Mouse (Mus musculus) heart, adult 9 months (tissue): Measurements from ENCODE around the gene Fancd2os.

Source experiments
- DNase-seq, 2 experiments: peaks; one replicate each; pipeline ENCODE4 v3.0.0; 2022; ENCODE audit warnings: low spot score in 2 of 2

Fancd2os gene

DNA sequence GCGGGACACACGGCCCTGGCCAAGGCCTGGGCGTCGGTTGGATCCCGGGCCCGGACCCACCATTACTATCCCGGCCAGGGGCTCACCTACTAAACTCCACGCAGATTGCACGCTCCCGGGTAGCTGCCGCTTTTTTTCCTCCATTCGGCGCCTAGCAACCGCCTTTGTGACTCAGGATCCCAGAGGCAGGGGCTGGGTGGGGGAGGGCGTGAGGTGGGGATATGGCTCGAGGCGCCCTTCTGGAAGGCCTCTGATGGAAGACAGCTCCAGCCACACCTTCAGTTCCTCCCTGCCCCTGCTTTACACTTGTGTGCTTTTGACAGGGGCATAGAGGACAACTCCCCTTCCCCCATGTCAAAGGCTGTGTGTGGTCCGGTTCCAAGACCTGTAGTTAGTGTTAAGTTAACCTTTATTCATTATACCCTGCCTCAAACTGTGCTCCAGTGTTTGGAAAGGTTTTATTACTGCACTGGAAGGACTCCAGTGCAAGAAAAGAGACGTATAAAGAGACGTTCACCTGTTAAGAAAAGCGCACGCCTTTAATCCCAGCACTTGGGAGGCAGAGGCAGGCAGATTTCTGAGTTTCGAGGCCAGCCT, at the start of gene Fancd2os:
Fancd2os (minus strand) TSS at position 173 of the 597 bp plus-strand sequence.
- DNase-seq, result no peak

DNA sequence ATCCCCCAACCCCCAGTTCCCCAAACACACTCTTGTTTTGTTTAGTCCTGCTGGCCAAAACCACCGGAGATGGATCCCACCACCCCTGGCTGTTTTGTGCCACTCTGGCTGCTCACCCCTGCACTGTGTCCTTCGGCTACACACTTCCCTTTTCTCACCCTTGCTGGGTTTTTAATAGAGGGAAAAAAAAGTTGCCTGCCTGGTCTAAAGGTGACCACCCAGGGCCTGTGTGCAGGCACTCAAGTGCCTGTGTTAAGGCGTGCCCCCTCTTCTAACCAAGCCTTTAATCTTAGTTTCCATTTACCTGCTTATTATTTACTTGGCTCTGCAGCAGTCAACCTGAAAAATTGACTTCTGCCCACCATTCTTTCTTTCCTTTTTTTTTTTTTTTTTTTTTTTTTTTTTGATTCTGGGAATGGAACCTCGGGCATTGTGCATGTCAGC, 49.7 kb upstream of the Fancd2os start:
- DNase-seq, result no peak

DNA sequence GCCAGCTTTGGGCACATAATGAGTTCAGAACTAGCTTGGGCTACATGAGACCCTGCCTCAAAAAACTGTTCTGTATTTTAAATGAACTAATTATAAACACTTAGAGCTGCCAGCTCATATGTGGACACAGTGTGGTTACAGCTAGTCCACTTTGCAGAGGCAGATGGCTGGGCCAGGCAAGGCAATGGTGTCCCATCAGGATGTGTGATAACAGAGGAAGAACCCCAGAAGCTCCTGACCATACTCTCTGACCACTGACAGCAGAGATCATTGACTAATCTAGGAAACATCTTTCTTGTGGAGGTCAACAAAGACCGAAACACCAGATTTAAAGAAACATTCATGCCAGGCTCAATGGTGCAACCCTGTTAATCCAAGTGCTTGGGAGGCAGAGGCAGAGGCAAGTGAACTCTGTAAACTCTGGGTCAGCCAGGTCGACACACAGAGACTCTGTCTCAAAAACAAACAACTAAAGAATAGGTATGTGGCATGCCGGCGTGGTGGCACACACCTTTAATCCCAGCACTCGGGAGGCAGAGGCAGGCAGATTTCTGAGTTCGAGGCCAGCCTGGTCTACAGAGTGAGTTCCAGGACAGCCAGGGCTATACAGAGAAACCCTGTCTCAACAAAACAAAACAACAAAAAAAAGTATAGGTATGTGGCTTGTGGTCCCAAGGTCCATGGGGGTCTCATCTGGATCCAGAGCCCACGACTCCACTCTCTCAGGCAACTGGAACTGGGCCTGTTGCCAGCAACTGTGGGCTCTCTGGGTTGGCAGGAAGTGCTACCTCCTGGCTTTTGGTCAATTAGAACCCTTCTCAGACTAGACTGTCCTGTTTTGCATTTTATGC, 49.1 kb upstream of the Fancd2os start:
- DNase-seq, result no peak

DNA sequence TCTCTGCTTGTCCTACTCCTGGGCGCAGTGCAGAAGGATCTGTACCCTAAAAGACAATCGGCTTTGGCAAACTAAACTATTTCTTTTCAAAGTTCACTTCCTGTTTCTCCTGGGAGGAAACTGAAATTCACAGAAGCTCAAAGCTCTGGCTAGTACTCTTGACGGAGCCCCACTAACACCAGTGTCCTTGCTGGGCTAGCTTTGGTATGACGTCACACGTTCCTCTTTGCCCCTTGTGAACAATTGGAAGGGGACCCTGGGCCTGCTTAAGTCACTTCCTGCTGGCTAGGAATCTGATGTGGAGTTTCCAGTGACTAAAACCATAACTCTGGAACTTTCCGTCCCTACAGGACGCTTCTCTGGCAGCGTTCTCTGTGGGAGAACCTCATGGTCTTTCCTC, 44.3 kb upstream of the Fancd2os start:
- DNase-seq, result peak; percentile 87 to 95

DNA sequence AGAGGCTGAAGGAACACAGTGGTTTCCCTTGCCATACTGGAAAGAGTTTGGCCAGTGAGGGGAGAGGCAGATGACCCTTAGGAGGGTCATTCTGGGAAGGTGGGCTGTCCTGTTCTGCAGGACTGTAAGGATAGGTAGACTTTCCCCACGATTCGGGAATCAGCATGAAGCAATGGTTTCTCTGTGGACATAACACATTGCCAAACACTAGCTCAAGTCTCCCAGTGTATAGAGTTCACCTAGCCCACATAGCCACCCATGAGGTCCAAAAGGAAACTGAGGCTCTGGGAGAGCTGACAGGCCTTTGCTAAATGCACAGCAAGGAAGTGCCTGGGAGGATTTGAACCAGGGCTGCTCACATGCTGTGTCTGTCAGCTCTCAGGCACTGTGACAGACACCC, 43.5 kb upstream of the Fancd2os start:
- no peak for DNase-seq

DNA sequence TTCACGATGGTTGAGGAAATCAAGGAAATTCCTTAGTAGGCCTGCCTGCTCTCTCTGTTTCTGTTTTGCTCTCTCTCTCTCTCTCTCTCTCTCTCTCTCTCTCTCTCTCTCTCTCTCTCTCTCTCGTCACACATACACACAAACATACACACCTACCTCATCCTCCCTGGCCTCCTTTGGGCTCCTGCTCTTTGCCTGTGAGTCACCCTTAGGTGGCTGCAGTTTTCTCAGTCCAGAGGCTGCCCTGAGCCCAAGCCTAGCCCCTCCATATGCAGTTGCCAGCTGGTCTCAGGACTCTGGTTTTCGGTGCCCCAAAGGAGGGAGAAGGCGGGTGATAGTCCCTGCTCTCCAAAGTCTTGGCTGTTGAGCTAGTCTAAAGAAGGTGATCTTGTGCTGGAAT, 42.5 kb upstream of the Fancd2os start:
- DNase-seq, result no peak

DNA sequence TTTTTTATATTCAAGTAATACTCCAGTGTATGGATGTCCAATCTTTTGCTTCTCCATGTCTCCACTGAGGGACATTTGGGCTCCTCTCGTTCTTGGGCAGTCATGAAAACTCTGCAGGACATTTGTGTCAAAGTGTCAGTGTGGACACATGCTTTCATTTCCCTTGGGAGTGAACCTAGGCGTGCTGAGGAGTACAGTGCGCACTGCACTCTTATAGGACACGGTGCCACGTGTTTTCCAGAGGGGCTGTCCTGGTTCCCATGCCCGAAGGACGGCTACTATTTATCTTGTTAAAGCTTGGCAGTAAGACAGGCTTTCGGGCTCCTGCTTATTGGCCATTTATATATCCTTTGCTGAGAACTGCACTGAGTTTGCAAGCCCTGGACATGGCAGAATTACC, 42.1 kb upstream of the Fancd2os start:
- DNase-seq, result no peak

DNA sequence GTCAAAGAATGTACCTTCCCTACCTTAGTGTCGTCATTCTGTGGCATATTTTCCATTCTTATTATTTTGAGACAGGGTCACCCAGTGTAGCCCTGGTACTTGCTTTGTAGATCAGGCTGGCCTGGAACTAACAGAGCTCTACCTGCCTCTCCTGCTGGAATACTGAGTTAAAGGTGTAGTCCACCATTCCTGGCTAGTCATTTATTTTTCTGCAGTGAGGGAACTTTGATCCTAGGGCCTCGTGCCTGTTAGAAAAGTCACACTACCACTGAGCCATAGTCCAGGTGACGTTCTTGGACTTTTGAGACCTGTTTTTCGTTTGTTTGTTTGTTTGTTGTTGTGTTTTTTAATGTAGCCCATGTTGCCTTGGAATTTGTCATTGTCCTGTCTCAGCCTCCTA, 38.7 kb upstream of the Fancd2os start:
- DNase-seq, result no peak

DNA sequence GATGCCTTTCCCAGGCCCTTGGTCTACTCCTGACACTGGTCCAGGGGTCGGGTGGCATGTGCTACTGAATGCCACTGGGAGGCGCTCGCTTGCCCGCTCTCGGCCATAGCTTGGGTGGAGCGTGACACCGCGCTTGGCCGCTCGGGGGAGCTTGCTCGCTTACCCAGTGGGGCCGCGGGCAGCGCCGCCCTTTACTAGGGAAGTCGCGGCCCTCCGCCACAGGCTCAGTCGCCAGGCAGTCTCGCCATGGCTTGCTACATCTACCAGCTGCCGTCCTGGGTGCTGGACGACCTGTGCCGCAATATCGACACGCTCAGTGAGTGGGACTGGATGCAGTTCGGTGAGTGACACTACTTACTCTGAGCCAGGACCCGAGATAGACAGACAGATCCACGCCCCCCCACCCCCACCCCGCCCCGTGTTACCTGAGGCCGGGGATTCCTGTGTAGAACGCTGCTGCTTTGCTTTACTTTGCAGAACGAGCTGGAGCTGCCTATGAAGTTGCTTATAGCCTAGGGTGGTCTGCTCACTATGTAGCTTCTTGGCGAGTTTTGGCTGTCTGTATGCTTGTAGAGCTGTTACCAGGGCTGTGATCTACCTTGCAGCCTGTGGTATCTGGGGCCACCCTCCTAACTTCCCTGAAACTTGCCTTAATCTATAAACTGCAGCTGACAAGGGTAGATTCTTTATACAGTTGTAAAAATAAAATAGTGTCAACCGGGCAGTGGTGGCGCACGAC, 38.0 kb upstream of the Fancd2os start, which contains the start of gene Irak2:
Irak2 (plus strand) TSS at position 166 of the 739 bp plus-strand sequence.
- DNase-seq, result peak; percentile 95 to 96

DNA sequence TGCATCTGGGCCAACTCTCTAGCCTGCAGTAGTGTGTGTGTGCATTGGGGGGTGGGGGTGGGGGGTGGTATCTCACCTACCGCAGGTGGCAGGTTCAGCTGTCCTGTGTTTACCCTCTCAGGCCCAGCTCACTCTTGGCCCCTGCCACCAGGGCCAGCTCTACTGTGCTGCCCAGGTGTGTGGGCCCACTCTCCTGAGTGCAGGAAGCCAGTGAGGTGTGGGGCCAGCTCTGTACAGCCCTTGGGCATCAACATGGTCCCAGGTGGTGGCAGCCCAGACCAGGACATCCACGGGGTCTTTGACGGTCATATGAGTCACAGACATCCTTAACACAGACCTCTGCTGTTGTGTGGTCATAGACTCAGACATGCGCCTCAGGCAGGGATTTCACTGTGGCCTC, 32.3 kb upstream of the Fancd2os start:
- no peak for DNase-seq

DNA sequence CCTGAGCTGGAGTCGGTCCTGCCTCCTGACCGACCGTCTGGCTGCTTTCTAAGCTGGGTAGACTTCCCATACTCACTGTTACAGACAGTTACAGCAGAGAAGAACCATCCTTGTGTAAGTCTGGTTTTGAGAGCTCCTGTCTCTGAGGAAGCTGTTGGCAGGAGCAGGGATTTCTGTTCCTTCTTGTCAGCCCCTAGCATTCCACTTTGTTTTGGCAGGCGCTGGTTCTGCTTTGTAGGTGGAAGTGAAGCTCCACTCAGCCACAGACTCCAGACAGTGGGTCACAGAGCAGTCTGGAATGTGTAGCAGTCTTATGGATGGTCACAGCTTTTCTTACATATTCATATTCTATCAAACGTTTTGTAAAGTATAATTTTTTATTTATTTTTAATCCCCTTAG, 29.8 kb upstream of the Fancd2os start:
- DNase-seq, result no peak

DNA sequence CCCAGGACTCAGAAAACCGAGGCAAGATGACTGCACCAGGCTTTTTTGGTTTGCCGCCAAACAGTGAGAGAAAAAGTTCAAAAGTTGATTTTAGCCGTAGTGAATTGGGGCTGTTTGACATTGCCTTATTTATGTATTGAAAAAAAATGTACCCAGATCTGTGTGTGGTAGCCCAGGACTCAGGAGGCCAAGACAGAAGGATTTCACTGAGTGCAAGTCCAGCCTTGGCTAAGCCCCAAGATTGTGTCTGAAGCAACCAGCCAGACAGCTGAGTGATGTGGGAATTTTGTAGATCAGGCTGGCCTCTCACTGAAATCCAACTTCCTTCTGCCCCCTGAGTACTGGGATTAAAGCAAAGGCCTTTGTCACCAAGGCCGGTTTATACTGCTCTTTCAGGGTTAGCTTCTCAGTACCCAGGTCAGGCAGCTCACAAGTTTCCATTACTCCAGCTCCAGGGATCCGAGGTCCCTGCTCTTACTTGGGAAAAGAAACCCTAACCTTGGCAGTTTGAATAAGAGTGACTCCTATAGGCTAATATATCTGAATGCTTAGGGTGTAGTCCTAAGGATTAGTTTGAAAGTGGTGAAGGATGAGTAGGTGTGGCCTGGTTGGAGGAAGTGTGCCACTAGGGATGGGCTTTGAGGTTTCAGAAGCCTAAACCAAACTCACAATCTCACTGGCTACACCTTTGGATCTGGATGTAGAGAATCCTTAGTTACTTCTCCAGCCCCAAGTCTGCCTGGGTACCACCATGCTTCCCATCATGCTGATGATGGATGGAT, 24.7 kb upstream of the Fancd2os start:
- no peak for DNase-seq

DNA sequence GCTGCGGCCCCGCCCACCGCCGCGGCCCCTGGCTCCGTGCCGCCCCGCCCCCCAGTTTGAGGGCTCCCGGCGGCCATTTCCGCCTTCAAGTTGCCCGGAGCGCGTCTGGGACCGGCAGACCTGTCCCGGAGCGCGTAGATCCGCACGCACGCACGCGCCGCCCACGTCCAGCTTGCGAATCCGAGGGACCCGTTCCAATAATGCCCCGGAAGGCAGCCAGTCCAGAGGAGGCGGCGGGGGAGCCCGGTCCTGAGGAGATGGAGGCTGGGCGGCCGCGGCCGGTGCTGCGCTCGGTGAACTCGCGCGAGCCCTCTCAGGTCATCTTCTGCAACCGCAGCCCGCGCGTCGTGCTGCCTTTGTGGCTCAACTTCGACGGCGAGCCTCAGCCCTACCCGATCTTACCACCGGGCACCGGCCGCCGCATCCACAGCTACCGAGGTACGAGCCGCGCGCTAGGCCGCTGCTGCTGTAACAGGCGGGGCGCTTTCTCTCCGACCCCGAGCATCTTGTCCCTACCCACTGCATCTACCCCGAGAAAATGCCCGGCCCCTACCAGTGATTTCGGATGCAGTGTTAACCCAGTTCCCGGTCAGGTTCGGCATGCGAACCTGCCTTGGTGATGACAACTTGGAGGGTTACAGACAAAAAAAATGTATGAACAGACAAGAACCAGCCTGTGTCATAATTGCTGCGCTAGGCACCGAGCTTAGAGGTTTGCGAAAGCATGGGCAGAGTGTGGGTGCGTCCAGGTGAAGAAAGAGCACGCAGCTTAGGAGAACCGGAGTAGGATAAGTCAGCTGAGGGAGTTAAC, 23.6 kb upstream of the Fancd2os start, which contains the start of gene Vhl:
Vhl (plus strand) TSS at position 19 of the 811 bp plus-strand sequence.
- DNase-seq, result peak; percentile 92

DNA sequence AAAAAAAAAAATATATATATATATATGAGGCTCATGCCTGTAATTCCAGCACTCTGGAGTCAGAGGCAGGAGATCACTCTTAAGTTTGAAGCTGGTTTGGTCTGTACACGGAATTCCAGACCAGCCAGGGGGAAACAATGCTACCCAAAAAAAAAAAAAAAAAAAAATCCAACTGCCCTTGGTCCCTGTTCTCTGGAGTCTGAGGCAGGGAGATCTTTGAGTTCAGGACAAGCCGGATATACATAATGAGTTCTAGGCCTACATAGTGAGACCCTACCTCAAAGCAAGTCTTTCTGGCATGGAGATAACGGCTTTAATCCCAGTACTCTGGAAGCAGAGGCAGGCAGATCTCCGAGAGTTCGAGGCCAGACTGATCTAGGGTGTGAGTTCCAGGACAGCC, 22.9 kb upstream of the Fancd2os start:
- DNase-seq, result no peak

DNA sequence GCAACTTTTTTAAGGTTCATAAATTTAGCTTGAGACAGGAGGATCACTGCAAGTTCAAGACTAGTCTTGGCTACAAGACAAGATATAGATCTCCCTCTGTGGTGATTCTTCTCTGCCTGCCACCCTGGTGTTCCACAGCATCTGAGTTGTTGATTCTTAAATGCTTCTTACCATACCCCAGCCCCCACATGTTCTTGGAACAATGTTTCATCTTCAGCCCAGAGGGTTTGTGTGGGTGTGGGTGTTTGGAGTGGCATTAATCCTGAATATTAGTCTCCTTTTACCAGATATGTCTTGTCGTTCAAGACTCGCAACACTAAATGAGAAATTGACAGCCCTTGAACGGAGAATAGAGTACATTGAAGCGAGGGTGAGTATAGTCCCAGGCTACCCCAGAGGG, 15.0 kb upstream of the Fancd2os start:
- no peak for DNase-seq

DNA sequence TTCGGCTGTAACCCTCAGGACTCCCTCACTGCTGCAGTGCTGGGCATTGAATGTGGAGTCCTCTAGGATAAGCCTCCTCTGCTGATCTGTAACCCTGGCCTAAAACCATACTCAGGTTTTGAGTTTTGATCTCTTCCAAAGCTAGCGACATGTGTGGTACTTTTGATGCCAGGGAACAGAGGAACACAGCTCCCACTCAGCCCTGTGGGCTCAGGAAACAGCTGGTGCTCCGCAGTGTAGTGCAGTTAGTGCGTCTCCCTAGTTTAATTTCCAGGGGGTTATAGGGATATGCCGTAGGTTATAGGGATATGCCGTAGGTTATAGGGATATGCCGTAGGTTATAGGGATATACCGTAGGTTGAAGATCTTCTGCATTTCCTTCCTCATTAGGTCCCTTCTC, 14.5 kb upstream of the Fancd2os start:
- DNase-seq, result no peak

DNA sequence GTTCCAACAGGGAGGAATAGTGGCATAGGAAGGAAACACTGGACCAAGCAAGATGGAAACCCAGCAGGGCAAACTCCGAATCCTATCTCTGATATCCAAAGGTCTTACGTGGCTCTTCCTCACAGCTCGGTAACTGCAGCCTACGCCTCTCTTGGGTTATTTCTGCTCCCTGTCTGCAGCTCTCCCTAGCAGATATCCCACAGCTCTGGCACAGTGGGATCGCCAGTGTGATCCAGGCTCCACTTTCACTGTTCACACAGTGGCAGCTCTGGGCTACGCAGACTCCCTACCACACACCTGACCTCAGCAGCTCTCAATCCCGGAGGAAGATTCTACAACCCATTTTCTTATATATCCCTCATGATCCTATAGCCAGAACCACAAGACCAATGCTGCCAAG, 13.6 kb upstream of the Fancd2os start:
- DNase-seq, result no peak

DNA sequence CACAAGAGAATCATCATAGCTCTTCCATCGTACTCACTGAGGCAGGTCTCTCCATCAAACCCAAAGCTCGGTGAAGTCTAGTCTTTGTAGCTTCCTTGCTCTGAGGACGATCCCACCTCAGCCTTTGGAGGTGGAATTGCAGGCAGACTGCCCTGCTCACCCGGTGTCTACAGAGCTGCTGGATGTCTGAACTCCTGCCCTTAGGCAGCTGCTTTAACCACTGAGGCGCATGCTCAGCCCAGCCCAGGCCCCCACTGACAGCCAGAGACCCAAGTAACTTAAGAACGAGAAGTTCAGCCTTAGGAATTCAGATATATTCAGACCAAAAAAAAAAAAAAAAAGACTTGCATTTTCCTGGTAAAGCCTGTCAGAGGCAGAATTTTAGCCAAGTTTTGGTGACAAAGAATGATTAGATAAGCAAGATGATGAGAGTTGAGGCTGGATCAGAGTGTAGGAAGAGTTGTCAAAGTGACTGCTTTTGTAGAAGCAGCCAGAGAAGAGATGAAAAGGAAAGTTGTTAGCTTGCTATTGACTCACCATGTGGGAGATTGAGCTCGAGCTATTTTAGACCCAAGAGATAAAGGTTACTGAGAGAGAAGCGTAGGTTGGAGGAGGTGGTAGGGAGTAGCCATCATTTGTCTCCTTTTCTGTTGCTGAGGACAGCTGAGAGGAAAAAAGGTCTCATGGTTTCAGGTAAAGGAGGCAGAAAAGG, 11.9 kb upstream of the Fancd2os start:
- no peak for DNase-seq

DNA sequence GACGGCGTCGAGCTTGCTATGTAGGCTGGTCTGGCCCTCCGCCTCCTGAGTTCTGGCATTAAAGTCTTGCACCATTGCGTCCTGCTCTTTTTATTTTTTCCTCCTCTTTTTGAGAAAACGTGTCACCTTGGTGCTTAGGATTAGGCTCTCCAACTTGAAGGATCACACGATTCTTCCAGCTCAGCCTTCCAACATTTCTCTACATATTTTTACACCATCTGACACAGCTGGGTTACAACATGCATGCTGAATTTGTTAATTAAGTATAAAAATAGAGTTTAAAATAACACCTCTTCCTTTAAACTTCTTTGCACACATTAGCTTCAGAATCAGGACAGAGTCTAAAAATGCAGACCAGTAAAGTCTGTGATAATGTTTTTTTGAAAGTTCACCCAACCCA, 8.8 kb upstream of the Fancd2os start:
- no peak for DNase-seq

DNA sequence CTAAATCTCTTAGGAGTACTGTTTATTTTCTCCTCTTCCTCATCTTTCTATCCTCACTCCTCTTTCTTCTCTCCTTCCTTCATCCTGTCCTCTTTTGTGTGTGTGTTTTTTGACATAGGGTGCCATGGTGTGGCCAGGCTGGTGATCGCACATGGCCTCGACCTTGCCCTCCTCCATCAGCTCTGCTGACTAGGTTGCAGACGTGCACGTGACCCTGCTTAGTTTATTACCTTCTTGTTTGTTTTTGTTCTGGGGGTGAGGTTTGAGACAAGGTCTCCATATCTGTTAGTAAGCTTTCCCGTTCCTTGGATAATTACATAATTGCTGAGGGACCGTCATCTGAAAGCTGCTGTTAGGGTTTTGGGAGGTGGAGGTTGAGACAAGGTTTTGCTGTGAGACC, 8.4 kb upstream of the Fancd2os start:
- DNase-seq, result no peak
